Mouse (Mus musculus) heart, embryonic 16.5 days (tissue): Measurements from ENCODE around the gene Cfi. TPM values are rescaled to one million over a fixed set of nuclear protein-coding genes. Genes with fewer than 3 reads are reported as not detected.

Source experiments
- polyA plus RNA-seq: library from polyadenylated mRNA; unstranded; fragments of >200 nt; fragmentation: Nextera tagmentation; extraction: Ambion mirVana; gene quantifications from 2 replicates; pipeline ENCODE4 v1.2.1, GENCODE M21; 2015

Gene Cfi
- polyA plus RNA-seq, 1 experiment from 2014 or later: 2.5 TPM

Other genes with a start within 250 kb of the Cfi start
- gene Egf, start 80.6 kb upstream of the Cfi start, polyA plus RNA-seq: 2.0 and 2.7 TPM in 2 replicates
- not detected in 2 replicates for gene Lrit3, start 31.9 kb upstream of the Cfi start, polyA plus RNA-seq
- 0.08 TPM in 1 of 2 replicates, not detected in the other for gene Rrh, start 13.3 kb upstream of the Cfi start, polyA plus RNA-seq
- gene Gar1, start 4.5 kb upstream of the Cfi start, polyA plus RNA-seq: 35.0 and 42.0 TPM in 2 replicates
- 65.8 and 76.6 TPM in 2 replicates for gene Pla2g12a, start 42.7 kb downstream of the Cfi start, polyA plus RNA-seq
- 61.7 and 66.6 TPM in 2 replicates for gene Casp6, start 65.5 kb downstream of the Cfi start, polyA plus RNA-seq
- gene Mcub, start 134.3 kb downstream of the Cfi start, polyA plus RNA-seq: 7.4 and 12.4 TPM in 2 replicates
- gene Sec24b, start 225.7 kb downstream of the Cfi start, polyA plus RNA-seq: 24.7 and 25.8 TPM in 2 replicates